Mouse (Mus musculus) heart, postnatal 10 days (tissue): ENCODE results near the gene Vmn1r55. TPM values are rescaled to one million over a fixed set of nuclear protein-coding genes. Genes with fewer than 3 reads are reported as not detected.
A peak's percentile ranks its signal among the peaks of the same experiment; 100 is the strongest.
"Not testable (repeated sequence)": the region's sequence is repeated elsewhere in the genome, so short reads cannot be mapped to it uniquely, and the experiment has no call there.

Source experiments
- DNase-seq, 2 experiments: peaks; one replicate each; pipeline ENCODE4 v3.0.0; 2021
- intact Hi-C: fragments of 180-260 bp; cut with DNase I; formaldehyde crosslinking; loops from one replicate; pipeline ENCODE4 v1.15.1; 2025
- total RNA-seq, 2 experiments: library from RNA; stranded (reverse); gene quantifications; 2 replicates each; pipeline ENCODE4 v1.2.3; 2021

Gene Vmn1r55
- not detected for total RNA-seq

- DNase-seq, intact Hi-C loops: not testable (repeated sequence)
These were observed at the start of gene Vmn1r55 for GRCm38 (mm10) chr7:5149570-5149969. Gene Vmn1r55, minus strand, starts transcription at chr7:5149670.

- intact Hi-C loops, DNase-seq: not testable (repeated sequence)
These were observed 47.2 kb upstream of the Vmn1r55 start, which contains the start of gene Vmn1r56 for GRCm38 (mm10) chr7:5196647-5197046. Gene Vmn1r56, minus strand, starts transcription at chr7:5196747.

GRCm38 (mm10) chr7:5125549-5126406 is 23.7 kb downstream of the Vmn1r55 start, which contains the start of gene Rasl2-9:
Gene Rasl2-9, minus strand, starts transcription at chr7:5125950.
- DNase-seq = peak; percentile 88 to 90
- intact Hi-C loops = loop anchor here (2.0 to 5.0 kb wide), 3 partner anchors 45 to 183 kb away; partner anchors contain the start of gene Epn1

GRCm38 (mm10) chr7:5125078-5125477 is 24.4 kb downstream of the Vmn1r55 start:
- peak; percentile 53 to 60 for DNase-seq

GRCm38 (mm10) chr7:5116850-5117249 is 32.6 kb downstream of the Vmn1r55 start, which contains the start of gene Rfpl4:
Gene Rfpl4, minus strand, starts transcription at chr7:5116950.
- intact Hi-C loops = no loop called here
- no peak for DNase-seq

More at GRCm38 (mm10) chr7:5125078-5125477, 24.4 kb downstream of the Vmn1r55 start:
- intact Hi-C loops = loop anchor here (2.0 to 5.0 kb wide), 2 partner anchors 44 to 183 kb away; partner anchors contain the start of gene Epn1

GRCm38 (mm10) chr7:5112701-5113100 is 36.8 kb downstream of the Vmn1r55 start:
- intact Hi-C loops = no loop called here
- DNase-seq = no peak

- intact Hi-C loops = no loop called here
- DNase-seq = no peak
These were observed 40.2 kb downstream of the Vmn1r55 start for GRCm38 (mm10) chr7:5109301-5109700.

GRCm38 (mm10) chr7:5108272-5108671 is 41.2 kb downstream of the Vmn1r55 start:
- no peak for DNase-seq
- intact Hi-C loops = no loop called here

GRCm38 (mm10) chr7:5102564-5102963 is 46.9 kb downstream of the Vmn1r55 start:
- intact Hi-C loops = no loop called here
- DNase-seq = no peak

- DNase-seq = no peak
- intact Hi-C loops = no loop called here
These were observed 48.3 kb downstream of the Vmn1r55 start for GRCm38 (mm10) chr7:5101066-5101663.

- no peak for DNase-seq
- intact Hi-C loops = no loop called here
These were observed 49.7 kb downstream of the Vmn1r55 start for GRCm38 (mm10) chr7:5099796-5100195.

GRCm38 (mm10) chr7:5098769-5099168 is 50.7 kb downstream of the Vmn1r55 start:
- intact Hi-C loops = no loop called here
- no peak for DNase-seq

- intact Hi-C loops = no loop called here
- DNase-seq = peak; percentile 47 to 53
These were observed 56.5 kb downstream of the Vmn1r55 start for GRCm38 (mm10) chr7:5092831-5093510.

GRCm38 (mm10) chr7:5092381-5092780 is 57.1 kb downstream of the Vmn1r55 start:
- intact Hi-C loops = no loop called here
- DNase-seq = no peak

- DNase-seq = no peak
- intact Hi-C loops = no loop called here
These were observed 58.3 kb downstream of the Vmn1r55 start for GRCm38 (mm10) chr7:5091008-5091728.

- intact Hi-C loops = no loop called here
- no peak for DNase-seq
These were observed 59.6 kb downstream of the Vmn1r55 start for GRCm38 (mm10) chr7:5089853-5090252.

GRCm38 (mm10) chr7:5087886-5088285 is 61.6 kb downstream of the Vmn1r55 start:
- no peak for DNase-seq
- intact Hi-C loops = no loop called here

GRCm38 (mm10) chr7:5086921-5087440 is 62.5 kb downstream of the Vmn1r55 start:
- DNase-seq = peak in 1 of 2 experiments; percentile 38
- intact Hi-C loops = no loop called here

- intact Hi-C loops = no loop called here
- no peak for DNase-seq
These were observed 64.0 kb downstream of the Vmn1r55 start for GRCm38 (mm10) chr7:5085512-5085911.
